Mouse (Mus musculus): ENCODE data around the gene Parva.

The Parva gene

DNA sequence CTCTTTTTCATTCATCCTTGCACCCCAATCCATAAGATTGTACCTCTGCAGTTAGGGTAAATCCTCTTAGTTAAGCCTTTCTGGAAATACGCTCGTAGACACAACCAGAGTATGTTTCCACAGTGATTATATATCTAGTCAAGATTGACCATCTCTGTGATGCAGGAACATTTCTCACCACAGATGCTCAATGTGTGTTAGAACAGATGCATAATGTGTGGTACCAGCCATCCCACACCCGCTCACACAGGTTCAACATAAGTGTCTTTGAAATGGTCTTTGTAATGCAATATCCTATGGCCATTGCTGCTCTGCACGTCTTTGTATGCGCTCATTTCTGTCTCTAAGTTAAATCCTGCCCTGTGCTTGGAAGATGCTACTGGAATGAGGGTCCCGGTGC lies 98.2 kb downstream of the Parva start:
- DNase-seq: no peak

GRCm38 (mm10) chr7:112526226-112526625 lies 98.9 kb downstream of the Parva start:
- no peak for DNase-seq

- DNase-seq: no peak
Measured at GRCm38 (mm10) chr7:112527230-112527629, 99.9 kb downstream of the Parva start.

GRCm38 (mm10) chr7:112528059-112528458 lies 100.8 kb downstream of the Parva start:
- DNase-seq: no peak

DNA sequence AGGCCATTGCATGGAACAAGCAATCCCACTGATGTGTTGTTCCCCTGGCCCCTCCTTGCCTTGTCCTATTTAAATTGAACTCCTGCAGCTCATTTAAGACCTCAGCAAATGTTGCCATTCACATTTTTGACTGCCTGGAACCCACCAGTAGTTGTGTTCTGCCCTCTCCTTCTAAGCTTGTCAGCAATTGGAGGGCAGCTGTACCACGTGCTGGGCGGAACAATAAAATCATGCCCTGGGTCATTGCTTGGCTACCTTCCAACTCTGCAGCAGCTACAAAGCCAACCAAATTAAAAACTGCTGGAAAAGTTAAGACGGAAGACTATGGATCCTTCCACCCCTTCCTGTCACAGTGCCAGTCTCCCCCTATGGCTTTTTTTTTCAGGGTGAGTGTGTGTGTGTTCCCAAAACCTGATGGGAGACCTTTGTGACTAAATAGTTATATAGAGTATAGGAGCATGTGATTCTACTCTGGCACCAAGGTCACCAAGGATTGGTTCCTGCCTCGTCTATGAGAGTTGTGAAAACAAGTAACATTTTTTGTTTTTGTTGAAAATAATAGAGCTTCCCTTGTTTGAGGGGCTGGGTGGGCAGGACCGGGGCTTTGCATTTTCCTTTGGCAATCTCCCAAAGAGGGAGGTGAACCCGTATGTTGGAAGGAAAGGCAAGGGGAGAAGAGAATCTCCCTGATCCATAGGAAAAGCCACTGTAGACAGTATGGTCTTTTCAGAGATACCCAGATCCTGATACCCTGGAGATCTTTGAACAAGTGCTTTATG lies 101.5 kb downstream of the Parva start:
- DNase-seq: no peak

GRCm38 (mm10) chr7:112530924-112531323 lies 103.6 kb downstream of the Parva start:
- no peak for DNase-seq

DNA sequence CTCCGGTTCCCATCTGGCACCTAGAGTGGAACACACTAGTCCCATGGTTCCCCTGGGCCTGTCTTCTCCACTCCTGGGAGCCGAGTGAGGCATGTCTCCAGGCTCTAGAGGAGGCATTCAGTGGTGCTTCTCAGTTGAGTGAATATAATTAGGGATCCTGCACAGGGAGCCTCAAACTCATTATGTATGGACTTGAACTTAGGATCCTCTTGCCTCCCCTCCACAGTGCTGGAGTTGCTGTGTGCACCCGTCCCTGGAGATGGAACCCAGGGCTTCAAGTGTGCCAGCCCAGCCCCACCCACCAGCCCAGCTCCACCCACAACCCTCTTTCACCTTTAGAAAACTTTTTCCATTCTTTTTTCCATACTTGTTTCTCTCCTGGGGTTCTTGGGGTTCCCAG lies 106.8 kb downstream of the Parva start:
- DNase-seq: no peak

DNA sequence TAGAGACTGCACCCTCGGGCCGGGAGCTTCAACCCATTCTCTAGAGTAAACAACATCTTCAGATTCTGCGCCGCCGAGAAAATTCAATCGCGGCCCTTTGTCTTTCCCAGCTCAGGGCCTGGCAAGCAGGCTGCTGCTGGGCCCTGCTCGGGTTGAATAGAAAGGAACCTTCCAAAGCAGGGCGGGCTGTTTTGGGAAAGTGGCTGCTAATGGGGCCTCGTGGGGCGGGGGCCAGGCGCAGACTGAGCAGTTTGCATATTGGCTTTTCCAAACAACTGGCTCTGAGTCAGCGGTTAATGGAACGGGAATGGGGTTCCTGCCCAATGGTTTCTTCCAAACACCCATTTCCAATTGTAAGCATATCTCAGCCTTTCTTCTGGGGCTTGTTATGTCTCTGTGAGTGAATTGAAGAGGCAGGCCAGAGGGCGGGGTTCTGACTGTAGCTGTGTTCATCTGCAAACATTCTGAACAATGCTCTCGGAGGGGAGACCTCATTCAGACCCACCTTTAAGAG lies 108.2 kb downstream of the Parva start:
- DNase-seq: no peak

DNA sequence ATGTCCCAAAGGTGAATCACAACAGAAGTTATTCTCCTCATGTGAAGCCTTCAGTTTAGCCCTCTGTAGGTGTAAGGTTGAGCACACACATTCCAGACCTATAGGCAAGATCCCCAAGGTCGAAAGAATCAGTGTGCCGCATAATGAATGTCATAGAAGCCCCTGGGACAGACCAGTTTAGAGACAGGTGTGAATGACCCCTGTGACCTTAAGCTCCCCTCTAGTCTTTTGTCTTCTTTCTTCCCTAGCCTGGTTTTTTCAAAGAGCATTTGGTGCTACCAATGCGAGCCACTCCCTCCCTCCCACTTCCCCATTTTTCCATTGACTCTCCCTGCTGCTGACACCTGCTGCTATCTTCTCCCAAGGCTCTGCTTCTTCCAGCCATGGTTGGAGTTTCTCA lies 121.8 kb downstream of the Parva start:
- DNase-seq: no peak

DNA sequence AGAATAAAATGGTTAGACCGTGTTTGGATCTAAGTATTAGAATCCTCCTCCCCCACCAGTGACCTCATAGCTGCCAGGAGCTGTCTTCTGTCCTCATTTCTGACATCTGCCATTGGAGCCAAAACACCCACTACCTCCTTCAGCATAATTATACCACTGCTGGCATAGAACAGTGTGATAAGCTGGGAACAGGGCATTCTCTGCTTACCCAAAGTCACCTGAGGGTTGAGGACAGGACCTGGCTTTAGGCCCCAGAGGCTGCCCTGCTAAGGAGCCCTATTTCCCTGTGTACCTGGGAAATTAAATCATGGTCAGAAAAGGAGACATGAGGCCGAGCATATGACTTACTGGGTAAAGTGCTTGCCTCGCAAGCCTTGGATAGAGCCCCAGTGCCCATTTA lies 134.2 kb downstream of the Parva start:
- DNase-seq: no peak

- DNase-seq: no peak
Measured at GRCm38 (mm10) chr7:112567004-112567403, 139.7 kb downstream of the Parva start.

GRCm38 (mm10) chr7:112568961-112569360 lies 141.7 kb downstream of the Parva start:
- no peak for DNase-seq

GRCm38 (mm10) chr7:112581621-112582020 lies 154.3 kb downstream of the Parva start:
- DNase-seq: no peak

DNA sequence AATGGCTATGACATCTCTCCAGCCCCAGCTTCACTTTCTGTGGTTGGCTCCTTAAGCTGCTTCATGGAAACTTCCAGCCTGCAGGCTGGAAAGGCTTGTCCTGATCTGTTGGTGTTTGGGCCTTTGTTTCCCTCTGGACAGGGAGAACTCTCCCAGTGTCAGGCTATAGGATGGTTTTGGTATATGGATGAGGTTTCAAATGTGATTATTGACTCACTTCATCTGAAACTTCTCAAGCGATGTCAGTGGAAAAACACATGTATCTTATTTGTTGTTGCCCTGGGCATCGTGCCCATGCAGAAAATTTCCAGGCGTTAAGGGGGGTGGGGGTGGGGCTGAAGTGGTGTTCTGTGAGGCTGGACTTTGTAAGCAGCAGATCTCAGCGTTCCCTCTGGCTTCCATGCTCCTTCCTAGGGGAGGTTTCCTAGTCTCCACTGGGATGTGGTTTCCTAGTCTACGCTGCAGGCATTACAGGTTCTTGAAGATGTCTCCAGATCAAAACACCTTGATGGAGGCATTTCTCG lies 155.6 kb downstream of the Parva start:
- DNase-seq: no peak

GRCm38 (mm10) chr7:112587449-112587848 lies 160.1 kb downstream of the Parva start:
- no peak for DNase-seq

DNA sequence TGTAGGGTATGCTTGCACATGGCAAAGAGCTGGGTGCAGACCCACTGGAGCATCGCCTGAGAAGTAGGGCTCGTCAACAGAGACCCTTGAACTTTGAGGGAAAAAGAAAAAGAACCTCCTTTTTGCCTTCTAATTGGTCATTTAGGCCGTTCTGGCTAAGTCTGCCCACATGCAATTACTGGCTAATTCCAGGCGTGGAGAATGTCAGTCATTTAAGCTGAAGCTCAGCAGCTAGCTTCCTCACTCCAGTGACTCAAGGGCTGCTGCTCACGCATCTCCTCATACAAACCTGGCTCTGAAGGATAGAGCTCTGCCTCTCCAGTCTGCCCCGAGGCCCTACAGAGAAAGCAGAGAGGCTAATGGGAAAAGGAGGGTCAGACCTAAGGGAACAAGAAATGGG lies 162.2 kb downstream of the Parva start:
- no peak for DNase-seq

DNA sequence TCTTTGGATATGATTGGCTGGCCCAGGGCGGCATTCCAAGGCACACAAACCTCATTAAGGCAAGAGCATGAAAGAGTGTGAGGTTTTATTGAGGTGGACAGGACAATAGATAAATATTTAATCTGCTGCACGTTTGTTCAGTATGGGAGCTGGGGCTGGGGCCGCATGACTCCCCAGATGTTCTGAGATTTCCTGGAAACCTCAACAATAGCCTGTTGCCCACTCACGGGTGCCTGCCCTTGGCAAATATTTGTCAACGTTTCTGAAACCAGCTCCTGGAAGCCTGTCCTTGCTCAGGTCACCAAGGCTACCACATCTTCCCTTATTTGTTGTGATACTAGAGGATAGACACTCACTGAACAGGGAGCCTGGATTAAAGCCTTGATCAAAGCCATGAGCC lies 166.3 kb downstream of the Parva start:
- no peak for DNase-seq

GRCm38 (mm10) chr7:112595226-112595850 lies 168.0 kb downstream of the Parva start:
- no peak for DNase-seq

GRCm38 (mm10) chr7:112599650-112600049 lies 172.3 kb downstream of the Parva start:
- no peak for DNase-seq

GRCm38 (mm10) chr7:112600163-112600562 lies 172.9 kb downstream of the Parva start:
- no peak for DNase-seq

DNA sequence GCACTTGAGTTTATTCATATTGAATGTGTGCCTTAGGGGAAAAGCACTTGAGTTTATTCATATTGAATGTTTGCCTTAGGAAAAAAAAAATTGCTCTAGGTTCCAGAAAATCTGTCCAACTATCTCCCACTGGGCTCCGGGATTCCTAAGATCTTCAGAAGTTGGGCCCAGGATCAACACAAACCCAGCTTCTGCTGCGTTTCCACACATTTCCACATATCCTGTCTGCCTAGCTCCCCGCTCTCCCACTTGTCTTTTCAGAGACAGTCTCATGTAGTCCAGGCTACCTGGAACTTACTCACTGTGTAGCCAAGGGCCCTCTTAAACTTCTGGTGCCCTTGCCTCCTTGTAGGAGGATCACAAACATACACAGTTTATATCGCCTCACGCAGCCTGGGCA lies 175.7 kb downstream of the Parva start:
- DNase-seq: no peak

GRCm38 (mm10) chr7:112603496-112604170 lies 176.3 kb downstream of the Parva start:
- no peak for DNase-seq

- no peak for DNase-seq
Measured at GRCm38 (mm10) chr7:112604209-112604608, 176.9 kb downstream of the Parva start.
